Mouse (Mus musculus): ENCODE results near the gene Dcaf8.

DNA sequence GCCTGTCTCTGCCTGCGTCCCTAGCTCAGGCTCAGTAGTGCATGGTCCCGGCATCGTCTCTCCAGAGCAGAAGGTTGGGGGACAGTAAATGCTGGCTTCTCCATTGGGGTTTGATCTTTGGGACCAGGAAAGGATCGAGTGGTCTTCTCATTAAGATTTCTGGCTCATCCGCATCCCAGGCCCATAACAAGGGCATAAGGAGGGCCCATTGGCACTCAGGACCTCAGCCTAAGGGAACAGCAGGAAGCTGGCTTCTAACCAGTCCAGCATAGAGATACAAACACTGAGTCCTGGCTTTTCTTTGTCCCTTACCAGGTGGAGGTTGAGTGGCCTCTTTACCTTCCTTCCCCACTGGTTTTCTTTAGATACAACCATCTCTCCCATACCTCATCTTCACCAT is 50.0 kb downstream of the Dcaf8 start:
- no peak for TF ChIP-seq CTCF (IDR thresholded peaks at IDR 0.05; ENCODE audit: extremely low read depth, insufficient read depth, low read length)
- no peak for TF ChIP-seq POLR2A (IDR thresholded peaks at IDR 0.05; ENCODE audit: extremely low read depth, insufficient read depth, low read length)
